Mouse (Mus musculus) lung, adult 18-20 months (tissue): ENCODE data around the gene Exoc3l4.
A peak's percentile ranks its signal among the peaks of the same experiment; 100 is the strongest.

Source experiments
- DNase-seq, 2 experiments: peaks; one replicate each; pipeline ENCODE4 v3.0.0; 2022; ENCODE audit warnings: mixed read lengths in 2 of 2

Exoc3l4 gene

DNA sequence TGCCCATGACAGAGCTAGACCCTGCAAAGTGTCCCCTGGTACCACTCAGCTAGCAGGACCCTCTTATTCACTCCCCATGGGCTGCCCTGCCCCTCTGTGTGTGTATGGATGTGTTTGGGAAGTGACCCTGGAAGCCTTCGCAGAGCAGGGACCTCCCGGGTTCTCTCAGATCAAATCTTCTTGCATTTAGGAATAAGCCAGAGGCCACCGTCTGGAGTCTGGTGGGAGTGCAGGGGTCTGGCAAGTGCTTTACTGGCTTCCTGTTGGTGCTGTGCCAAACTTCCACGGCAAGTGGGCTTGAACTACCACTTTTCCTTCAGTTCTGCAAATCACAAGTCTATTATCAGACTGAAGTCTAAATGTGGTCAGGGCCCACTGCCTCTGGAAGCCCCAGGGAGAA, 37.2 kb downstream of the Exoc3l4 start:
- no peak for DNase-seq

DNA sequence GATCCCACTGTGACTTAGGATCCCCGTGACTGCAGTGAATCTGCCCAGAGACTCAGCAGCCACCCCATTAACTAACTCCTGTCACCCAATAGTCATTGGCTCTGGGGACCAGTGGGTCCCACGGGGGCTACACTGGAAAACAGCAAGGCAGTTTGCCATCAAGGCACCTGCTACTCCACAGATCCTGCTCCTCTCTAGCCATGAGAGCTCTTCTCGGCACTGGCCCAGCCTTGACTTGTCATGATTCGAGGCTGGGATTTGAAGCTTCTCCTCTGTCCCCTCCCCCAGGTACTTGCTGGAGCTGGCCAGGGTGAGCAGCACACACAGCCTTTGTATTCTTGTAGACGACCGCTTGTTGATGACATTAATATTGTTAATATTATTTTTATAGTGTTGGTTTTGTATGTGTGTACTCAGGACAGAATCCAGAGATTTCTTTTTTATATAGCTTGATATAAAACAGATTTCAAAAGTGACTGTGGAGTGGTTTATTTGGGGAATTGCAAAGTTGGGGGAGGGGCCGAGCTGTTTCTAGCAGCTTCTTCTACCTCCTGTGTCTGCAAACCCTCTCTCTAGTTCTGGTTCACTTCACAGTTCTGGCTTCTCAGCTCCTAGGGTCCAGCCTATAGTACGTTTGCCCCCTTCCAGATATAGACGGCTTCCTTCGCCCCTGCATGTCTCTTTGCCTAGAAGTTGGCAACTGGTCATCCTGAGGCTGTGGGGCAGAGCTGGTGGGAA, 37.9 kb downstream of the Exoc3l4 start:
- no peak for DNase-seq

DNA sequence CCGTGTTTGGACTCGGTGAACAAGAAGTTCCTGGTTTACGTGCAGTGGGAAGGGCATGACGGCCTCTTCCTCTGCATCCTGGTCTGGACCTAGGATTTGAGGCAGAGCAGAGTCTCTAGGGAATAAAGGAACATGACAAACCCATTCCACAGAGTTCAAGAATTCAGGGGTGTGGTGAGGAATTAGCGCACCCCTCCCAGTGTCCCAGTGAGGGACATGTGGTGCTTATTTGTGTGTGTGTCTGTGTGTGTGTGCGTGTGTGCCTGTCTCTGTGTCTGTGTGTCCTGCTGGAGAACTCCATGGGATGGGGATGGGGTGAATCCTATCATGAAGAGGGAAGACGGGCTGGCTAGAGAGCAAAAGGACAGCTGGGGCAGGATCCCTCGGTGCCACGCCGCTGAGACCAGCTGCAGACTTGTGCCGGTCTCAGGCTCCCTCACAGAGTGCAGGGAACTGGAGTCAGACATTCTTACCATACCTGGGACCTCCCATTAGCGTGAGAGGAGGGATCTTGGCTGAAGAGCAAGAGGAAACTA, 38.6 kb downstream of the Exoc3l4 start:
- no peak for DNase-seq

DNA sequence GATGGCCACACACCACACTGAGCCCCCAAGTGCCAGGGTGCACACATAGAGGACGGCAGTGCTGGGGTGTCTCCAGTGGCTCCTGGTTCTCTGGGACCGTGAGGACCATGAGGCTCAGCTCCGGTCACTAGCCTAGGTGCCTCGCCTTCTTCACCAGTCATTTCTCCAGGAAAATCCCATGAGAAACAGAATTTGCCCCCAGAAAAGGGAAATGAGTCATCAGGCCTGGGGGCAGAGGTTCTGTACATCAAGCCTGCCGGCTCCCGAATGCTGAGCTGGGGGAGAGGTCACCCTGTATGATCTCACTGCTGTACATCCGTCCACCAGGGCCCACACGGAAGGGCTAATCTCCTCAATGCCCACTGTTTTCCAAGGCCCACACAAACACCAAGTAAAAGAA, 39.0 kb downstream of the Exoc3l4 start:
- no peak for DNase-seq

DNA sequence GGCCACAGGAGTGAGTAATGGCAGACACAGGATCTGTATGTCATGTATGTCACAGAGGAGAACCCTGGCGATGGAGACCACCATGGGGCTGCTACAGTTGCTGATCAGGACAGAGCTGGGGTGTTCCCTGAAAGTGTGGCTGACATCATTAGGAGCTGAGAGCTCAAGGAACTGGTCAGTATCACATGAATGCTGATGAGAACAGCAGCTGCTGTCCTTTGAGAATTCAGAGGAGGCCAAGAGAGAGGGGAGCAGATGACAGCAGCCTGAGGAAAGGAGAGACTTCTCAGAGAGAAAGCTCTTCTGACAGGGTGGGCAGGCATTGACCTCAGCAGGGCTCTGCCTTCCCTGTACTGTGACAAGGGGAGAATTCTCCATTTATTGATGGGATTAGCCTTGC, 40.9 kb downstream of the Exoc3l4 start:
- DNase-seq = no peak

DNA sequence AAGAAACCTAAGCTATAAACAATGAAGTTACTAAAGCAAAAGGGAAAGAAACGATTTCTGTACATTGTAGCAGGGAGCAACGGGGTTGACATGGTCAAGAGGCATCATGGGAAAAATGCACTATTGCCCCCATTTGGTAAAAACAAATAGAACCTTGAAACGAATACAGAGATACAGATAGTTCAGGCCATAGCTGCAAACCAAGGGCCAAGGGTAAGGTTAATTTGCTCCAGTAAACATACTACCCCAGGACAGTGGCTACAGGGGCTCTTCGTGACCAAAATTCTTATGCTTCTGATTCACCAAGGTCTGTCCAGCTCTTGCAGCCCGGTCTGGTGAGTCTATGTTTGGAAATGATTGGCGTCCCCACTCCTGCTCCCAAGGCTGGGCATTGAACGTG, 46.8 kb downstream of the Exoc3l4 start:
- DNase-seq = no peak

DNA sequence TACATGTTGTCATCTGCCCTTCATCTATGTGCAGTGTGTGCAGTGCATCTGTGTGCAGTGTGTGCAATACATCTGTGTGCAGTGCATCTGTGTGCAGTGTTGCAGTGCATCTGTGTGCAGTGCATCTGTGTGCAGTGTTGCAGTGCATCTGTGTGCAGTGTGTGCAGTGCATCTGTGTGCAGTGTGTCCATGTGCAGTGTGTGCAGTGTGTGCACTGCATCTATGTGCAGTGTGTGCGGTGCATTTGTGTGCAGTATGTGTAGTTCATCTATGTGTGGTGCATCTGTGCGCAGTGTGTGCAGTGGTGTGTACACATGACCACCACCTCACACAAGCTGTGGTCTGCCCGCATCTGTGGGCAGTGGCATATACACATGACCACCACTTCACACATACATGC, 49.6 kb downstream of the Exoc3l4 start:
- DNase-seq = no peak

DNA sequence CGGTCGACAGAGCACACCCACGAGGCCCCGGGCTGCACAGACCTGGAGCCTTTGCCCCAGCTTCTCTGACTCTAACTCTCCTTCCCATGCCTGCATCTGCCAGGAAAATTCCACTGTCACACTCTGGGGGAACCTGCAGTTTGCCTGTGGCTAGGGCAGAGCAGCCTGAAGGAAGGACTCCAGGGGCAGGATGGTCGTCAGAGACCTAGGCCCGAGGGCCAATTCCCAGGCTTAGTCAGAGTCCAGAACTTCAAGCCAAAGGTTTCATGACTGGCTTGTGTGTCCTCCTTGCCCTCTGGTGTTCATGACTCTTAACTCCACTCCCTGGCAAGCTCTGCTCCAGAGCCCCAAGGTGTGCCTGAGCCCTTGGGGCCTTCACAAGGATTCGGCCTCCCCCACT, 51.4 kb downstream of the Exoc3l4 start:
- no peak for DNase-seq

DNA sequence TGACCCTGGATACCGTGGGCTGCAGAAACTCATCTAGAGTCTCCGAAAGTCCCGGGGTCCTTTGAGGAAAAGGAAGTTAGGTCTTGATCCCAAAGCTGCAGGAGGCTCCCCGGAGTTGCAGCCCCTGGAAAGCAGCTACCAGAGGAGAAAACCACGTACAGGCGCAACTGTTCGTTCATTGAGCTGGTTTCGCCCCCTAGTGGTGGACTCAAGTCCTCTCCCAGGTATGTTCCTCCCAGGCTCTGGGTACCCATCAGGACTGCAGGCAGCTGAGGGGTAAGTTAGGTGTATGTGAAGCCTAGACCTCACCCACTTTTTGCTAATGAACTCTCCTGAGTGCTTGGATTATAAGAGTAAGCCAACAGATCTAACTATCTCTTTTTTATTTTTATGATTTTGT, 52.7 kb downstream of the Exoc3l4 start:
- peak; percentile 62 to 67 for DNase-seq

DNA sequence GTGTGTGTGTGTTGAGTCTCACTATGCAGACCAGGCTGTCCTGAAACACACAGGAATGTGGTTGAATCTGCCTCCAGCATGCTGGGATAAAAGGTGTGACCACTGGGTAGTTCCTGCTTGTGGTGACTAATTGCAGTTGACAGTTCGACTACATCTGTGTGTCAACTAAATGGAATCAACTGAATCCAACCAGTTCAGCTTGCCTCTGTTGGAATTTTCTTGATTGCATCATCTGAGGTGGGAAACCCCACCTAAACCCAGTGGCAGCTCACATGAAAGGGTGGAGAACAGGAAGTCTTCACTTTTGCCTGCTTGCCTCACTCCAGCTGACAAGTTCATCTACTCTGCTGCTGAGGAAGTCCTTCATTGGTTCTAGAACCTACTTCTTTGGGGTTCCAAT, 54.3 kb downstream of the Exoc3l4 start:
- DNase-seq = no peak

DNA sequence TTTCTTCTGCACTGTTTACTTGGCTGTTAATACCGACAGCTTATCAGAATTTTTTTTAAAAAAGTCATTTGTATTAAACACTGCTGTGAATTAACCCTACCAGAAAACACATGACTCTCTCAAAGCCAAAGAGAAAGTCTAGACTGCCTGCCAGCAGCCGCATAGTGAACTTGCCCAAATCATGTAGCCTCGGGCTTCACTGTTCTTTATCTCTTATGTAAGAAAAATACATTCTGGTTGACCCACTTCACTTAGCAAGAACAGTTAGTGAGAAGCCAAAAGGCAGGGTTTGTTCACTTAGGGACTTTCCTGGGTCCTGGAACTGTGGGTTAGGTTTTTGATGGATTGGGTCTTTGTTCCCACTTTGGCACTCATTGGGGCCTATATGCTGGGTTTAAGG, 54.9 kb downstream of the Exoc3l4 start:
- DNase-seq = no peak

DNA sequence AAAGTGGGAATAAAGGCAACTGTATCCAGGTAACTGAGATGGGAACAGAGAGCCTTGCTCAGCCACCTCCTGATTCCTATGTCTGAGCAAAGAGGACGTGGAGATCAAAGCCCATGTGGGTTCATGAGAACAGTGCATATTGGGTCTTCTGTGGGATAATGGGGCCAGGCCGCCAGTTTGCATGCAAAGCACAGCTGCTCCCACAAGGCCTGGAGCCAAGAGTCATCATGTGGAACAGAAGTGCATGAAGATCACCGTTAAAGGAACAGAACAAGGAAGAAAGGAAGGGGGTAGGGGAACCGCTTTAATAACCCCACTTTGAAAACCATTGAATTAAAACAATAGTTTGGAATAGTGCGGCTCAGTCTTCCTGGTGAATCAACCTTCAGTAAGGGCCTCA, 56.1 kb downstream of the Exoc3l4 start:
- no peak for DNase-seq

DNA sequence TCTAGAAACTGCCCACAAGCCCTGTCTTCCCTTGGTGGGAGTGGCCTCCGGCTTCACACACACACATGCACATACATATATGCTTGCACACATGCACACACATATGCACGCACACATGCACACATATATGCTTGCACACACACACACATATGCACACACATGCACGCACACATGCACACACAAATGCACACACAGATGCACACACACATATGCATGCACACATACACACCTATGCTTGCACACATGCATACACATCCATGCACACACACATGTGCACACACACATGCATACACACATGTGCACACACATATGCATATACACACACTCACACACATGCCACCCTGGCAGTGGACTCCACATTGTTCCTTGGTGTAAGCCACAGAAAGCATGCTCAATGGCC, 57.6 kb downstream of the Exoc3l4 start:
- no peak for DNase-seq

DNA sequence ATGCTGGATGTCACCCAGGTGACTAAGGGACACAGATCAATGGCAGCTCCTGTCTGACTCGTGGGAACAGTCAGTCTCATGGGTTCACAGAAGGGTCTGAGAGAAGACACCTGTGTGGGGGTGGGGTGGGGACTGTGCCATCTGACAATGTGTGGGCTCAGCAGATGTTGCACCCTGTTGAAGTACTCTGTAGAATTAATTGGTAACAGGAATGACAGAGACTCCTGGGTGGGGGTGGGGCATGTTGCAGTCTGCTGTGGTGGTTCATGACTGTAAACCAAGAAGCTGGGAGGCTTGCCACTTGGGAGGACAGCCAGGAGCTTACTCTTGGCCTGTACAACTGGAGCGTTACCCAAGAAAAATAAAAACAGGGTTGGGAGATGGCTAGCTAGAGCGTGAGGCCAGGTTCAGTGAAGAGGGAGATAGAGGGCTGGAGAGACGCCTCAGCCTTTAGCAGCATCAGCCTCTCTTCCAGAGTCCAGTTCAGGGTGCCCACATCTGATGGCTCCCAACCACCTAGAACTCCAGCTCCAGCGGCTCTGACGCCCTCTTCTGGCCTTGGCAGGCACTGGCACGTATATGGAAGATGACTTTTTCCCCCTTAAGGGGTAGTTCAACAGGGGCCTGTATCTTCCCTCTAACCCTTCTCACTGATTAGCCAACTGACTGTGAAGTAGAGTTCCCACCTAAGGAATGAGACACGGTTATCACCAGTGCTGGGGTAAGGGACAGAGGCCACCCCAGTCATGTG, 58.3 kb downstream of the Exoc3l4 start:
- DNase-seq = peak; percentile 48 to 60

DNA sequence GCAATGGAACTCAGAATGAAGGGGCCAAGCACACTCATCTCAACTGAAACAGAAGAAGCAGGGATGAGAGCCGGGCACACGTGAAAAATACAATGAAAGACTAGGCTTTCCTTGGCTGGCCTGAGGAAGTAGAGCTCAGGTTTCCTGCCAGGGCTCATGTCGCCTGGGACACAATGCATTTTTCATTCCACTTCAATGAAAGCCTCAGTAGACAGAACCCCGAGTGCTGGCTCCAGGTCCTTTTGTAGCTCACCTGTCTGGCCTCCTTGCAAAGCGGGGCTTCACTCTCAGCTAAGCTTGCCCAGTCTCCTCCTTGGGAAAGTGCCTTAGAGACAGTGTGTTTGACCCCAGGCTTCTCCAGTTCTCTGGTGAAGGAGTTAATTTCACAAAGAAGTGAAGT, 62.1 kb downstream of the Exoc3l4 start:
- no peak for DNase-seq

DNA sequence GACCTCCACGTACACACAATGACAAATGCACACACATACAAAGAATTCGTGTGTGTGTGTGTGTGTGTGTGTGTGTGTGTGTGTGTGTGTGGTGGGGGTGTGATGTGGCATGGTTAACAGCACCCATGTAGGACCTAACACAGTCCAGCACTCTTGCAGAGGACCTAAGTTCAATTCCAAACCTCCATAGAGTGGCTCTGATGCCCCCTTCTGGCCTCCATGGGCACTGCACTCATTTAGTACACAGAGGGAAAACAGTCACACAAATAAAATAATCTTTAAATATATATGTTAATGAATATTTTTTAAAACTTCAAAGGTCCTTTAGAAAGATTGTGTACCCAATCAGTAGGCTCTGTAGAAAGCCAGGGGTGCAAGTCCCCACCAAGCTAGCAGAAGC, 63.1 kb downstream of the Exoc3l4 start:
- DNase-seq = no peak
